Mouse (Mus musculus) spleen, adult 2 months (tissue): Measurements from ENCODE around the gene Ttc5. TPM values are rescaled to one million over a fixed set of nuclear protein-coding genes. Genes with fewer than 3 reads are reported as not detected.

ENCODE experiments used
- DNase-seq, 2 experiments: peaks; one replicate each; pipeline versions ENCODE4 v3.0.0 to v3.0.0-alpha.2; 2012 to 2021; ENCODE audit warnings: low spot score in 2 of 2, low read depth in 1 of 2
- H3K27ac ChIP-seq: fragments of 200-500 bp; 2 replicates; pipeline ENCODE4 v1.5.1; 2012; ENCODE audit warnings: low read length, inconsistent platforms; ENCODE audit not compliant: insufficient read depth
- H3K27me3 ChIP-seq: fragments of 200-500 bp; 2 replicates; pipeline ENCODE4 v1.6.1; 2012; ENCODE audit warnings: mild to moderate bottlenecking, moderate library complexity, low read length, inconsistent platforms; ENCODE audit not compliant: control insufficient read depth, insufficient read depth
- H3K36me3 ChIP-seq: fragments of 200-500 bp; 2 replicates; pipeline ENCODE4 v1.6.1; 2012; ENCODE audit warnings: mild to moderate bottlenecking, low read length, inconsistent platforms; ENCODE audit not compliant: control insufficient read depth, insufficient read depth
- H3K4me1 ChIP-seq: fragments of 200-500 bp; 2 replicates; pipeline ENCODE4 v1.6.1; 2011; ENCODE audit warnings: inconsistent platforms; ENCODE audit not compliant: control insufficient read depth, insufficient read depth, insufficient read length
- H3K4me3 ChIP-seq: fragments of 200-500 bp; 2 replicates; pipeline ENCODE4 v1.5.1; 2011; ENCODE audit warnings: mild to moderate bottlenecking, inconsistent platforms; ENCODE audit not compliant: insufficient read depth, insufficient read length; ENCODE audit errors: extremely low read depth
- CTCF ChIP-seq: fragments of 200-500 bp; IDR thresholded peaks from 2 replicates; pipeline ENCODE4 v1.5.1; 2011; ENCODE audit warnings: mild to moderate bottlenecking, inconsistent platforms; ENCODE audit not compliant: insufficient read depth, insufficient read length, insufficient replicate concordance; ENCODE audit errors: extremely low read depth
- POLR2A ChIP-seq: fragments of 200-500 bp; IDR thresholded peaks from 2 replicates; pipeline ENCODE4 v1.6.1; 2011; ENCODE audit warnings: low read depth, low read length, inconsistent platforms
- WGBS: fragments of 180-500 bp; shearing (Covaris S2); methylation state at CpG from one replicate; pipeline ENCODE4 v1.1.7; 2018; 5-methylcytosine and 5-hydroxymethylcytosine counted together
- polyA plus RNA-seq: library from polyadenylated mRNA; depleted of rRNA; stranded (reverse); fragments of >200 nt; gene quantifications from 2 replicates; pipeline ENCODE4 v1.2.3, GENCODE M21; 2012; rRNA removed

Gene Ttc5
- 24.3 and 28.1 TPM in 2 replicates for polyA plus RNA-seq

- peak within 1 kb of the TSS; percentile 86 for H3K27ac ChIP-seq
- 0 out of 2 replicates have a peak, but pooled peaks have one; percentile 30 for TF ChIP-seq POLR2A
- TF ChIP-seq CTCF: peak; percentile 92
Measured at GRCm38 (mm10) chr14:50785251-50785637, at the start of gene Ttc5. TSS of gene Ttc5 (minus strand) at chr14:50785519.

GRCm38 (mm10) chr14:50834435-50834834 is 49.1 kb upstream of the Ttc5 start:
- TF ChIP-seq CTCF: no peak
- TF ChIP-seq POLR2A: no peak
- 50% methylated on average over 2 of the region's 2 CpGs for WGBS
- Histone ChIP-seq H3K36me3 (peaks cover 13% of the 10 kb centered on the region), H3K27me3 (no peaks in the 10 kb centered on the region), H3K27ac (peak overlapping the region; percentile 59), H3K4me3 (no peak overlapping the region), H3K4me1 (peaks cover 4% of the 10 kb centered on the region; the same call in 1 of the 2 replicates)
- DNase-seq: no peak

More at GRCm38 (mm10) chr14:50785251-50785637, at the start of gene Ttc5:
- Histone ChIP-seq H3K36me3 (peaks cover 5% of the 10 kb centered on the region), H3K27me3 (no peaks in the 10 kb centered on the region), H3K4me3 (peak within 1 kb of the TSS; percentile 81), H3K4me1 (no peaks in the 10 kb centered on the region; the same call in 1 of the 2 replicates)
- DNase-seq: peak; percentile 85 to 88
- 1% methylated on average over 21 of the region's 21 CpGs for WGBS

GRCm38 (mm10) chr14:50833964-50834363 is 48.6 kb upstream of the Ttc5 start:
- 31% methylated on average over 10 of the region's 10 CpGs for WGBS
- Histone ChIP-seq H3K4me3 (no peak overlapping the region), H3K27me3 (no peaks in the 10 kb centered on the region), H3K4me1 (peaks cover 4% of the 10 kb centered on the region; the same call in 1 of the 2 replicates), H3K36me3 (peaks cover 14% of the 10 kb centered on the region), H3K27ac (peak overlapping the region; percentile 59)
- no peak for TF ChIP-seq CTCF
- no peak for TF ChIP-seq POLR2A
- DNase-seq: peak in 1 of 2 experiments; percentile 11

- Histone ChIP-seq H3K27ac (0 out of 2 replicates have a peak overlapping the region, but pooled peaks have one; percentile 17), H3K36me3 (peaks cover 15% of the 10 kb centered on the region), H3K27me3 (no peaks in the 10 kb centered on the region), H3K4me3 (peak overlapping the region; percentile 6; the same call in 1 of the 2 replicates), H3K4me1 (peaks cover 10% of the 10 kb centered on the region; the same call in 1 of the 2 replicates)
- TF ChIP-seq POLR2A (no peak), CTCF (no peak)
- 66% methylated on average over 3 of the region's 3 CpGs for WGBS
- DNase-seq: no peak
Measured at GRCm38 (mm10) chr14:50829878-50830277, 44.6 kb upstream of the Ttc5 start.

- TF ChIP-seq CTCF: no peak
- TF ChIP-seq POLR2A: no peak
- DNase-seq: no peak
- Histone ChIP-seq H3K4me1 (peaks cover 18% of the 10 kb centered on the region; the same call in 1 of the 2 replicates), H3K36me3 (peaks cover 16% of the 10 kb centered on the region), H3K27ac (no peak overlapping the region), H3K27me3 (no peaks in the 10 kb centered on the region), H3K4me3 (no peak overlapping the region)
- WGBS: 92% methylated on average over 4 of the region's 4 CpGs
Measured at GRCm38 (mm10) chr14:50826579-50826978, 41.3 kb upstream of the Ttc5 start.

GRCm38 (mm10) chr14:50824219-50824618 is 38.9 kb upstream of the Ttc5 start:
- WGBS: 13% methylated on average over 9 of the region's 9 CpGs
- Histone ChIP-seq H3K36me3 (peaks cover 28% of the 10 kb centered on the region), H3K4me1 (peaks cover 14% of the 10 kb centered on the region; the same call in 1 of the 2 replicates), H3K27ac (peak overlapping the region; percentile 91), H3K27me3 (no peaks in the 10 kb centered on the region), H3K4me3 (peak overlapping the region; percentile 35)
- TF ChIP-seq POLR2A (no peak), CTCF (no peak)
- DNase-seq: peak; percentile 30 to 61

- Histone ChIP-seq H3K27me3 (no peaks in the 10 kb centered on the region), H3K4me3 (no peak overlapping the region), H3K4me1 (peaks cover 14% of the 10 kb centered on the region; the same call in 1 of the 2 replicates), H3K36me3 (peaks cover 25% of the 10 kb centered on the region), H3K27ac (peak overlapping the region; percentile 91; the same call in 1 of the 2 replicates)
- WGBS: 79% methylated on average over 2 of the region's 2 CpGs
- DNase-seq: no peak
- no peak for TF ChIP-seq POLR2A
Measured at GRCm38 (mm10) chr14:50823240-50823639, 37.9 kb upstream of the Ttc5 start.
